Mouse (Mus musculus) embryonic fibroblast, embryonic 13.5 days (primary cell): Measurements from ENCODE around the gene Tsr3. TPM values are rescaled to one million over a fixed set of nuclear protein-coding genes. Genes with fewer than 3 reads are reported as not detected.

Source experiments
- H3K27ac ChIP-seq: 2 replicates; pipeline ENCODE4 v1.5.1; 2012; ENCODE audit warnings: low read length, control low read depth, inconsistent platforms; ENCODE audit not compliant: insufficient read depth
- H3K4me1 ChIP-seq: 2 replicates; pipeline ENCODE4 v1.6.1; 2011; ENCODE audit warnings: low read length; ENCODE audit not compliant: control insufficient read depth, insufficient read depth
- H3K4me3 ChIP-seq: 2 replicates; pipeline ENCODE4 v1.5.1; 2011; ENCODE audit warnings: mild to moderate bottlenecking, control low read depth, low read length; ENCODE audit not compliant: insufficient read depth
- CTCF ChIP-seq: IDR thresholded peaks from 2 replicates; pipeline ENCODE4 v1.5.1; 2011; ENCODE audit warnings: mild to moderate bottlenecking, control low read depth, low read length, moderate library complexity, borderline replicate concordance; ENCODE audit not compliant: insufficient read depth
- POLR2A ChIP-seq: IDR thresholded peaks from 2 replicates; pipeline ENCODE4 v1.6.1; 2011; ENCODE audit warnings: low read depth, mild to moderate bottlenecking, control low read depth, low read length, moderate library complexity
- polyA plus RNA-seq: library from polyadenylated mRNA; stranded (reverse); fragments of >200 nt; gene quantifications from 2 replicates; pipeline ENCODE4 v1.2.4, GENCODE M21; 2011; ENCODE audit warnings: low read depth; ENCODE audit not compliant: missing spikeins, insufficient read length

The Tsr3 gene
- polyA plus RNA-seq, 1 experiment: 19.8 TPM

DNA sequence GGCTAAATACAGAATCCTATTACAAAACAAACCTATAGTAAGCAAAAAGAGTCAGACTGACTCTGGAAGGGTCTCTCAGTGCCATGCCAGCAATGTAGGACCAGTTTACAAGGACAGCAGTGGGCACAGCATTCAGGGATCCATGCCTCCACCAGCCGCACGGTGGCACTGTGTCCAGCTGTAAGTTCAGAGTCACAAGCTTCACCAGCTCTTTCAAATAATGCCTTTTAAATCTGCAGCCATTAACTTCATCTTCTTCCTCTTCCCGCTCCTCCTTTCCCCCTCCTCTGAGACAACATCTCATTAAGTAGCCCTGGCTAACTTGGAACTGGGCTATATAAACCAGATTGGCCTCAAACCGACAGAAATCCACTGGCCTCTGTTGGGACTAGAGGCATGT lies 48.9 kb downstream of the Tsr3 start:
- TF ChIP-seq POLR2A (no peak), CTCF (peak; percentile 93)
- Histone ChIP-seq H3K4me1 (no peaks in the 10 kb centered on the region), H3K4me3 (no peak overlapping the region), H3K27ac (no peak overlapping the region)

DNA sequence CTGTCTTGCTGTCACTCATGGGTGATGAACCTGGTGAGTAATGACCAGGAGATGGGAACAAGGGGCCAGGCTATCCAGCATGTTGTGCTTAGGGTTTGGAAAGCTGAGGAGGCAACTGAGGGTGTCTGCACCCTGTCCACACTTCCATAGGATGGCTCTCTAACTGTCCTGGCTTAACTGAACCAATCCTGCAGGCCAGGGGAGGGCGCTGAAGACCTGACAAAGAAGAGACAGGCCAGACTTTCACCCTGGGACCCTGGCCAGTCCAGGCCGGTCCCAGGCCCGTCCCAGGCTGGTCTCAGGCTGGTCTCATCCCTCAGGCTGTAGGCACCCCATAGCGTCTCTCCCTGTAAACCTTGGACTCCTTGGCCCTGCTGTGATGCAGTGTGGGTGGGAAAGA lies 50.4 kb downstream of the Tsr3 start:
- TF ChIP-seq POLR2A (no peak), CTCF (0 out of 2 replicates have a peak, but pooled peaks have one; percentile 2)
- H3K4me3 ChIP-seq: no peak overlapping the region
- H3K4me1 ChIP-seq: no peaks in the 10 kb centered on the region
- no peak overlapping the region for H3K27ac ChIP-seq

Other genes with a start within 250 kb of the Tsr3 start
- gene Cramp1l, start 224.4 kb upstream of the Tsr3 start, polyA plus RNA-seq: 14.3 and 14.5 TPM in 2 replicates
- 13.1 and 17.8 TPM in 2 replicates for gene Ift140, start 224.1 kb upstream of the Tsr3 start, polyA plus RNA-seq
- 0.63 and 1.0 TPM in 2 replicates for gene Tmem204, start 156.6 kb upstream of the Tsr3 start, polyA plus RNA-seq
- 9.5 and 18.7 TPM in 2 replicates for gene Telo2, start 124.2 kb upstream of the Tsr3 start, polyA plus RNA-seq
- not detected in 2 replicates for gene Ptx4, start 119.4 kb upstream of the Tsr3 start, polyA plus RNA-seq
- 35.8 and 36.2 TPM in 2 replicates for gene Clcn7, start 106.8 kb upstream of the Tsr3 start, polyA plus RNA-seq
- 0.20 and 0.21 TPM in 2 replicates for gene Ccdc154, start 77.7 kb upstream of the Tsr3 start, polyA plus RNA-seq
- gene Gm38655, start 64.7 kb upstream of the Tsr3 start, polyA plus RNA-seq: not detected in 2 replicates
- gene BC003965, start 55.6 kb upstream of the Tsr3 start, polyA plus RNA-seq: 12.3 and 12.6 TPM in 2 replicates
- 10.1 and 12.3 TPM in 2 replicates for gene Unkl, start 51.8 kb upstream of the Tsr3 start, polyA plus RNA-seq
- 13.9 and 16.1 TPM in 2 replicates for gene Gnptg, start within 50 bp of the Tsr3 start, polyA plus RNA-seq
- not detected in 2 replicates for gene Baiap3, start 16.2 kb downstream of the Tsr3 start, polyA plus RNA-seq
- gene Ube2i, start 34.5 kb downstream of the Tsr3 start, polyA plus RNA-seq: 296 and 315 TPM in 2 replicates
- not detected in 2 replicates for gene Prss34, start 58.2 kb downstream of the Tsr3 start, polyA plus RNA-seq
- gene Prss28, start 68.5 kb downstream of the Tsr3 start, polyA plus RNA-seq: not detected in 2 replicates
- gene Prss29, start 78.5 kb downstream of the Tsr3 start, polyA plus RNA-seq: not detected in 2 replicates
- gene Tpsab1, start 105.4 kb downstream of the Tsr3 start, polyA plus RNA-seq: not detected in 2 replicates
- gene Tpsb2, start 126.1 kb downstream of the Tsr3 start, polyA plus RNA-seq: not detected in 2 replicates
- 0.91 TPM in 1 of 2 replicates, not detected in the other for gene Tpsg1, start 129.1 kb downstream of the Tsr3 start, polyA plus RNA-seq
- gene Cacna1h, start 193.6 kb downstream of the Tsr3 start, polyA plus RNA-seq: 10.6 and 12.3 TPM in 2 replicates
- gene Tekt4, start 214.4 kb downstream of the Tsr3 start, polyA plus RNA-seq: not detected in 2 replicates